Mouse (Mus musculus) lung, adult 2 months (tissue): ENCODE measurements around the gene Ccdc162.

ENCODE experiments used
- CTCF ChIP-seq: fragments of 200-500 bp; IDR thresholded peaks from 2 replicates; pipeline ENCODE4 v1.5.1; 2011; ENCODE audit warnings: mild to moderate bottlenecking, low read length, control low read depth; ENCODE audit not compliant: insufficient read depth
- POLR2A ChIP-seq: fragments of 200-500 bp; IDR thresholded peaks from 2 replicates; pipeline ENCODE4 v1.6.1; 2011; ENCODE audit warnings: low read depth, mild to moderate bottlenecking, control low read depth, low read length, borderline replicate concordance; ENCODE audit errors: extremely low read depth

GRCm38 (mm10) chr10:41733214-41733613 lies 16.8 kb upstream of the Ccdc162 start:
- TF ChIP-seq CTCF: no peak
- TF ChIP-seq POLR2A: no peak
